Mouse (Mus musculus): ENCODE results near the gene Mgat2. TPM values are rescaled to one million over a fixed set of nuclear protein-coding genes. Genes with fewer than 3 reads are reported as not detected.

The Mgat2 gene
- total and polyA plus RNA-seq, 3 experiments: 40.9 to 65.3 TPM; not detected in 1

- TF ChIP-seq ZMIZ1 (IDR thresholded peaks at IDR 0.05; ENCODE audit: low read depth, low read length) (peak; percentile 89), ELF1 (IDR thresholded peaks at IDR 0.05; ENCODE audit: low read depth, low read length) (peak; percentile 89), MYC (IDR thresholded peaks at IDR 0.05; ENCODE audit: low read depth, low read length) (no peak), TAL1 (IDR thresholded peaks at IDR 0.05; ENCODE audit: low read length) (no peak)
Observed at GRCm38 (mm10) chr12:69196444-69197377, 12.8 kb downstream of the Mgat2 start, which contains the start of gene Gm49383 (continued).

GRCm38 (mm10) chr12:69197378-69198163, 13.6 kb downstream of the Mgat2 start:
- Histone ChIP-seq H3K4me1 (ENCODE audit: control insufficient read depth in 1 of 2, insufficient read depth in 2 of 2, low read length in 2 of 2) (peaks cover 2 to 18% of the 10 kb centered on the region in 2 experiments), H3K27ac (ENCODE audit: control insufficient read depth, low read depth, low read length) (peak overlapping the region; percentile 57), H3K27me3 (ENCODE audit: control insufficient read depth in 1 of 2, insufficient read depth in 2 of 2, low read length in 2 of 2) (no peaks in the 10 kb centered on the region), H3K9ac (ENCODE audit: control insufficient read depth, low read depth, low read length, poor library complexity, severe bottlenecking) (peak overlapping the region; percentile 72), H3K36me3 (ENCODE audit: control insufficient read depth in 1 of 2, insufficient read depth in 2 of 2, low read length in 2 of 2) (peaks cover 12 to 28% of the 10 kb centered on the region in 2 experiments), H3K9me3 (replicated peaks; ENCODE audit: insufficient read depth, low read length) (no peaks in the 10 kb centered on the region), H3K4me3 (ENCODE audit: control insufficient read depth in 1 of 2, insufficient read depth in 1 of 2, low read depth in 2 of 2, low read length in 2 of 2) (peak overlapping the region; percentile 68 to 89), H3K79me2 (ENCODE audit: control insufficient read depth, insufficient read depth, low read length, poor library complexity) (peaks cover 45% of the 10 kb centered on the region)
- DNase-seq (ENCODE audit: low read depth, low spot score): peak; percentile 74
- TF ChIP-seq GATA1 (IDR thresholded peaks at IDR 0.05; ENCODE audit: low read depth, low read length): no peak
- TF ChIP-seq MAX (IDR thresholded peaks at IDR 0.05; ENCODE audit: low read length): peak; percentile 53
- no peak for TF ChIP-seq USF2 (IDR thresholded peaks at IDR 0.05; ENCODE audit: borderline replicate concordance in 1 of 2, insufficient read depth in 1 of 2, low read depth in 1 of 2, low read length in 2 of 2)
- TF ChIP-seq POLR2AphosphoS2 (IDR thresholded peaks at IDR 0.05; ENCODE audit: low read length): 0 out of 2 replicates have a peak, but pooled peaks have one; percentile 48
- peak; percentile 92 for TF ChIP-seq MXI1 (IDR thresholded peaks at IDR 0.05; ENCODE audit: low read depth, low read length)
- 0 out of 2 replicates have a peak, but pooled peaks have one; percentile 54 for TF ChIP-seq UBTF (IDR thresholded peaks at IDR 0.05; ENCODE audit: borderline replicate concordance, insufficient read depth, low read depth, low read length)
- TF ChIP-seq ETS1 (IDR thresholded peaks at IDR 0.05; ENCODE audit: low read depth, low read length): no peak

GRCm38 (mm10) chr12:69198164-69198535, 14.2 kb downstream of the Mgat2 start, which contains the start of gene Dnaaf2:
Dnaaf2 (minus strand) TSS chr12:69198429.
- Histone ChIP-seq H3K79me2 (ENCODE audit: control insufficient read depth, insufficient read depth, low read length, poor library complexity) (peaks cover 45% of the 10 kb centered on the region), H3K9ac (ENCODE audit: control insufficient read depth, low read depth, low read length, poor library complexity, severe bottlenecking) (peak within 1 kb of the TSS; percentile 72), H3K27me3 (ENCODE audit: control insufficient read depth in 1 of 2, insufficient read depth in 2 of 2, low read length in 2 of 2) (no peaks in the 10 kb centered on the region), H3K36me3 (ENCODE audit: control insufficient read depth in 1 of 2, insufficient read depth in 2 of 2, low read length in 2 of 2) (peaks cover 12 to 28% of the 10 kb centered on the region in 2 experiments), H3K9me3 (replicated peaks; ENCODE audit: insufficient read depth, low read length) (no peaks in the 10 kb centered on the region), H3K4me1 (ENCODE audit: control insufficient read depth in 1 of 2, insufficient read depth in 2 of 2, low read length in 2 of 2) (peaks cover 2 to 18% of the 10 kb centered on the region in 2 experiments), H3K27ac (ENCODE audit: control insufficient read depth, low read depth, low read length) (peak within 1 kb of the TSS; percentile 57), H3K4me3 (ENCODE audit: control insufficient read depth in 1 of 2, insufficient read depth in 1 of 2, low read depth in 2 of 2, low read length in 2 of 2) (peak within 1 kb of the TSS; percentile 68 to 89)
- TF ChIP-seq ETS1 (IDR thresholded peaks at IDR 0.05; ENCODE audit: low read depth, low read length) (no peak), SIN3A (IDR thresholded peaks at IDR 0.05; ENCODE audit: low read length) (peak; percentile 97), ZMIZ1 (IDR thresholded peaks at IDR 0.05; ENCODE audit: low read depth, low read length) (no peak), MXI1 (IDR thresholded peaks at IDR 0.05; ENCODE audit: low read depth, low read length) (peak; percentile 84), MAX (IDR thresholded peaks at IDR 0.05; ENCODE audit: low read length) (no peak; the same call in 1 of the 2 replicates), POLR2A (IDR thresholded peaks at IDR 0.05; ENCODE audit: control insufficient read depth in 1 of 2, insufficient read depth in 1 of 2, low read depth in 1 of 2, low read length in 2 of 2, poor library complexity in 1 of 2) (no peak)
- DNase-seq (ENCODE audit: low read depth, low spot score): no peak
